Mouse (Mus musculus): ENCODE data around the gene Btbd9. TPM values are rescaled to one million over a fixed set of nuclear protein-coding genes. Genes with fewer than 3 reads are reported as not detected.

Btbd9 gene
- polyA plus RNA-seq, 1 experiment from 2014 or later: 38.3 TPM

- Histone ChIP-seq H3K4me1 (replicated peaks) (peaks cover 31% of the 10 kb centered on the region), H3K4me2 (no peak overlapping the region), H3K9me3 (replicated peaks) (no peaks in the 10 kb centered on the region), H3K27me3 (no peaks in the 10 kb centered on the region), H3K4me3 (no peak overlapping the region), H3K36me3 (no peaks in the 10 kb centered on the region), H3K9ac (no peak overlapping the region), H3K27ac (peak overlapping the region; percentile 16)
- WGBS: 83% methylated on average over 5 of the region's 5 CpGs
- ATAC-seq (replicated peaks; ENCODE audit: insufficient number of reproducible peaks, insufficient read depth, low FRiP score, low read depth): no peak
These were observed 117.4 kb downstream of the Btbd9 start for GRCm38 (mm10) chr17:30458926-30459325.

GRCm38 (mm10) chr17:30458301-30458700 is 118.0 kb downstream of the Btbd9 start:
- Histone ChIP-seq H3K4me3 (no peak overlapping the region), H3K4me1 (replicated peaks) (peaks cover 28% of the 10 kb centered on the region), H3K27me3 (no peaks in the 10 kb centered on the region), H3K9me3 (replicated peaks) (no peaks in the 10 kb centered on the region), H3K27ac (0 out of 2 replicates have a peak overlapping the region, but pooled peaks have one; percentile 16), H3K36me3 (no peaks in the 10 kb centered on the region), H3K9ac (no peak overlapping the region), H3K4me2 (no peak overlapping the region)
- no peak for ATAC-seq (replicated peaks; ENCODE audit: insufficient number of reproducible peaks, insufficient read depth, low FRiP score, low read depth)
- WGBS: 46% methylated on average over 3 of the region's 3 CpGs

GRCm38 (mm10) chr17:30457486-30457885 is 118.8 kb downstream of the Btbd9 start:
- 86% methylated on average over 7 of the region's 7 CpGs for WGBS
- H3K9me3 ChIP-seq (replicated peaks): no peaks in the 10 kb centered on the region
- H3K4me1 ChIP-seq (replicated peaks): peaks cover 24% of the 10 kb centered on the region

GRCm38 (mm10) chr17:30456293-30456692 is 120.0 kb downstream of the Btbd9 start:
- Histone ChIP-seq H3K4me2 (no peak overlapping the region), H3K4me1 (replicated peaks) (peaks cover 24% of the 10 kb centered on the region), H3K27ac (no peak overlapping the region), H3K27me3 (no peaks in the 10 kb centered on the region), H3K36me3 (no peaks in the 10 kb centered on the region), H3K4me3 (no peak overlapping the region), H3K9me3 (replicated peaks) (no peaks in the 10 kb centered on the region), H3K9ac (no peak overlapping the region)
- 57% methylated on average over 12 of the region's 12 CpGs for WGBS
- ATAC-seq (replicated peaks; ENCODE audit: insufficient number of reproducible peaks, insufficient read depth, low FRiP score, low read depth): no peak

More at GRCm38 (mm10) chr17:30457486-30457885, 118.8 kb downstream of the Btbd9 start:
- Histone ChIP-seq H3K27ac (no peak overlapping the region), H3K4me3 (no peak overlapping the region), H3K4me2 (no peak overlapping the region), H3K27me3 (no peaks in the 10 kb centered on the region), H3K36me3 (no peaks in the 10 kb centered on the region), H3K9ac (no peak overlapping the region)
- ATAC-seq (replicated peaks; ENCODE audit: insufficient number of reproducible peaks, insufficient read depth, low FRiP score, low read depth): no peak

GRCm38 (mm10) chr17:30454862-30455243 is 121.4 kb downstream of the Btbd9 start:
- no peak overlapping the region for H3K4me3 ChIP-seq
- ATAC-seq (replicated peaks; ENCODE audit: insufficient number of reproducible peaks, insufficient read depth, low FRiP score, low read depth): no peak
- H3K36me3 ChIP-seq: no peaks in the 10 kb centered on the region
- no peak overlapping the region for H3K9ac ChIP-seq
- no peak overlapping the region for H3K4me2 ChIP-seq
- peaks cover 24% of the 10 kb centered on the region for H3K4me1 ChIP-seq (replicated peaks)
- H3K27me3 ChIP-seq: no peaks in the 10 kb centered on the region
- H3K27ac ChIP-seq: no peak overlapping the region
- H3K9me3 ChIP-seq (replicated peaks): no peaks in the 10 kb centered on the region
- WGBS: 20% methylated on average over 3 of the region's 3 CpGs

- no peaks in the 10 kb centered on the region for H3K36me3 ChIP-seq
- peaks cover 21% of the 10 kb centered on the region for H3K4me1 ChIP-seq (replicated peaks)
- no peaks in the 10 kb centered on the region for H3K27me3 ChIP-seq
- no peak overlapping the region for H3K4me2 ChIP-seq
- no peak for ATAC-seq (replicated peaks; ENCODE audit: insufficient number of reproducible peaks, insufficient read depth, low FRiP score, low read depth)
- no peaks in the 10 kb centered on the region for H3K9me3 ChIP-seq (replicated peaks)
- H3K9ac ChIP-seq: no peak overlapping the region
- H3K4me3 ChIP-seq: no peak overlapping the region
- WGBS: 55% methylated on average over 6 of the region's 6 CpGs
- no peak overlapping the region for H3K27ac ChIP-seq
These were observed 122.0 kb downstream of the Btbd9 start for GRCm38 (mm10) chr17:30454155-30454861.

- no peak overlapping the region for H3K9ac ChIP-seq
- no peak overlapping the region for H3K27ac ChIP-seq
- H3K9me3 ChIP-seq (replicated peaks): no peaks in the 10 kb centered on the region
- no peak for ATAC-seq (replicated peaks; ENCODE audit: insufficient number of reproducible peaks, insufficient read depth, low FRiP score, low read depth)
- H3K27me3 ChIP-seq: no peaks in the 10 kb centered on the region
- H3K4me1 ChIP-seq (replicated peaks): peaks cover 12% of the 10 kb centered on the region
- H3K36me3 ChIP-seq: no peaks in the 10 kb centered on the region
- H3K4me3 ChIP-seq: no peak overlapping the region
- 69% methylated on average over 4 of the region's 4 CpGs for WGBS
- no peak overlapping the region for H3K4me2 ChIP-seq
These were observed 123.0 kb downstream of the Btbd9 start for GRCm38 (mm10) chr17:30453272-30453671.

GRCm38 (mm10) chr17:30452363-30452762 is 123.9 kb downstream of the Btbd9 start:
- H3K4me2 ChIP-seq: no peak overlapping the region
- WGBS: 94% methylated on average over 9 of the region's 9 CpGs
- no peak overlapping the region for H3K27ac ChIP-seq

GRCm38 (mm10) chr17:30448562-30448961 is 127.7 kb downstream of the Btbd9 start:
- Histone ChIP-seq H3K36me3 (peaks cover 7% of the 10 kb centered on the region; the same call in 1 of the 2 replicates), H3K4me1 (replicated peaks) (peaks cover 14% of the 10 kb centered on the region), H3K4me2 (no peak overlapping the region), H3K27ac (no peak overlapping the region), H3K9me3 (replicated peaks) (no peaks in the 10 kb centered on the region), H3K27me3 (no peaks in the 10 kb centered on the region), H3K9ac (no peak overlapping the region), H3K4me3 (no peak overlapping the region)
- WGBS: 84% methylated on average over 5 of the region's 5 CpGs
- ATAC-seq (replicated peaks; ENCODE audit: insufficient number of reproducible peaks, insufficient read depth, low FRiP score, low read depth): no peak

More at GRCm38 (mm10) chr17:30452363-30452762, 123.9 kb downstream of the Btbd9 start:
- Histone ChIP-seq H3K4me1 (replicated peaks) (peaks cover 6% of the 10 kb centered on the region; the same call in 1 of the 2 replicates), H3K9ac (no peak overlapping the region), H3K4me3 (no peak overlapping the region), H3K27me3 (no peaks in the 10 kb centered on the region), H3K9me3 (replicated peaks) (no peaks in the 10 kb centered on the region), H3K36me3 (no peaks in the 10 kb centered on the region)
- no peak for ATAC-seq (replicated peaks; ENCODE audit: insufficient number of reproducible peaks, insufficient read depth, low FRiP score, low read depth)

- H3K4me2 ChIP-seq: no peak overlapping the region
- WGBS: 43% methylated on average over 3 of the region's 3 CpGs
- H3K4me3 ChIP-seq: no peak overlapping the region
- H3K9me3 ChIP-seq (replicated peaks): no peaks in the 10 kb centered on the region
- peak overlapping the region; percentile 40 for H3K27ac ChIP-seq
- ATAC-seq (replicated peaks; ENCODE audit: insufficient number of reproducible peaks, insufficient read depth, low FRiP score, low read depth): no peak
- no peak overlapping the region for H3K9ac ChIP-seq
- peaks cover 7% of the 10 kb centered on the region; the same call in 1 of the 2 replicates for H3K36me3 ChIP-seq
- peaks cover 18% of the 10 kb centered on the region for H3K4me1 ChIP-seq (replicated peaks)
- no peaks in the 10 kb centered on the region for H3K27me3 ChIP-seq
These were observed 130.4 kb downstream of the Btbd9 start for GRCm38 (mm10) chr17:30445805-30446441.

GRCm38 (mm10) chr17:30439702-30440101 is 136.6 kb downstream of the Btbd9 start:
- Histone ChIP-seq H3K4me3 (no peak overlapping the region), H3K4me1 (replicated peaks) (peaks cover 19% of the 10 kb centered on the region), H3K27ac (no peak overlapping the region), H3K9me3 (replicated peaks) (no peaks in the 10 kb centered on the region), H3K36me3 (peaks cover 7% of the 10 kb centered on the region; the same call in 1 of the 2 replicates), H3K9ac (no peak overlapping the region), H3K27me3 (no peaks in the 10 kb centered on the region), H3K4me2 (no peak overlapping the region)
- WGBS: 79% methylated on average over 3 of the region's 3 CpGs
- ATAC-seq (replicated peaks; ENCODE audit: insufficient number of reproducible peaks, insufficient read depth, low FRiP score, low read depth): no peak
